Mouse (Mus musculus): Measurements from ENCODE around the gene Fndc3c1. TPM values are rescaled to one million over a fixed set of nuclear protein-coding genes. Genes with fewer than 3 reads are reported as not detected.
"Not testable (repeated sequence)": the region's sequence is repeated elsewhere in the genome, so short reads cannot be mapped to it uniquely, and the experiment has no call there.

Gene Fndc3c1
- polyA plus RNA-seq (2012; rRNA removed), result not detected in 2 replicates

DNA sequence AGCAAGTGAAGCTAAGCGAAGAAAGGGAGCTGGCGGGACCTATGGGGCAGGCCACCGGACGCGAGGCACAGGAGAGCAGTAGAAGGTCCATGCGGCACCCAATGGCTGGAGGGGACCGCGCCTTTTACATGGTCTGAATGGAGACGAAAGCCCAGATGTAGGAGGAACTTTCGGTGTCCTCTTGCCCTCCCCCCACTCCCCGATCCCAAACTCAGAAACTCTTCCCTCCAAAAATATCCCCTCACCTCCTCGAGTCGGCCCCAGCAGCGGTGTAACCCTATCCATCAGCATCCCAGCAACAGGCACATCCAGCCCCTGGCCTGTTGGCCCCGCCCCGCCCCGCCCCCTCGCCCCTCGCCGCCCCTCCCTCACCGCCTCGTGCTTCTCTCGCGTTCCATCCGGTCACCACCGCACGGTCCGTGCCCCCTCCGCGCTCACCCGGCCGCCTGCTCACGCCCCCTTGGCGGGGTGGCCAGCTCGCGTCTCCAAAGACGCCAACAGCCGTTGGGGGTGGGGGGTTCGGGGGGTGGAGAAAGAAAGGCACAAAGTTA lies at the start of gene Fndc3c1:
Fndc3c1 (minus strand) TSS at position 301 of the 551 bp plus-strand sequence.
- TF ChIP-seq CTCF (IDR thresholded peaks at IDR 0.05; ENCODE audit: extremely low read depth, insufficient read depth, insufficient read length, insufficient replicate concordance) (no peak), POLR2A (IDR thresholded peaks at IDR 0.05; ENCODE audit: low read depth, low read length) (no peak)
- Histone ChIP-seq H3K36me3 (ENCODE audit: control insufficient read depth, insufficient read depth, low read length) (no peaks in the 10 kb centered on the region), H3K4me1 (ENCODE audit: control insufficient read depth, insufficient read depth, insufficient read length) (no peaks in the 10 kb centered on the region; the same call in 1 of the 2 replicates), H3K4me3 (ENCODE audit: extremely low read depth, insufficient read depth, insufficient read length) (peak within 1 kb of the TSS; percentile 14; the same call in 1 of the 2 replicates), H3K27ac (ENCODE audit: insufficient read depth, low read length) (no peak within 1 kb of the TSS), H3K27me3 (ENCODE audit: control insufficient read depth, insufficient read depth, low read length) (peaks cover 2% of the 10 kb centered on the region; the same call in 1 of the 2 replicates)
- DNase-seq (ENCODE audit: low read depth in 1 of 2, low spot score in 2 of 2), result no peak
- WGBS, result 26% methylated on average over 38 of the region's 39 CpGs

- H3K27me3 ChIP-seq (ENCODE audit: control insufficient read depth, insufficient read depth, low read length), result peaks cover 2% of the 10 kb centered on the region; the same call in 1 of the 2 replicates
- no peak overlapping the region for H3K4me3 ChIP-seq (ENCODE audit: extremely low read depth, insufficient read depth, insufficient read length)
- no peak for DNase-seq (ENCODE audit: low read depth in 1 of 2, low spot score in 2 of 2)
- 36% methylated on average over 10 of the region's 10 CpGs for WGBS
- no peaks in the 10 kb centered on the region for H3K36me3 ChIP-seq (ENCODE audit: control insufficient read depth, insufficient read depth, low read length)
- TF ChIP-seq CTCF (IDR thresholded peaks at IDR 0.05; ENCODE audit: extremely low read depth, insufficient read depth, insufficient read length, insufficient replicate concordance) (no peak), POLR2A (IDR thresholded peaks at IDR 0.05; ENCODE audit: low read depth, low read length) (no peak)
- H3K27ac ChIP-seq (ENCODE audit: insufficient read depth, low read length), result no peak overlapping the region
- H3K4me1 ChIP-seq (ENCODE audit: control insufficient read depth, insufficient read depth, insufficient read length), result no peaks in the 10 kb centered on the region; the same call in 1 of the 2 replicates
Observed at GRCm38 (mm10) chrX:106486451-106486850, 1.2 kb upstream of the Fndc3c1 start.

DNA sequence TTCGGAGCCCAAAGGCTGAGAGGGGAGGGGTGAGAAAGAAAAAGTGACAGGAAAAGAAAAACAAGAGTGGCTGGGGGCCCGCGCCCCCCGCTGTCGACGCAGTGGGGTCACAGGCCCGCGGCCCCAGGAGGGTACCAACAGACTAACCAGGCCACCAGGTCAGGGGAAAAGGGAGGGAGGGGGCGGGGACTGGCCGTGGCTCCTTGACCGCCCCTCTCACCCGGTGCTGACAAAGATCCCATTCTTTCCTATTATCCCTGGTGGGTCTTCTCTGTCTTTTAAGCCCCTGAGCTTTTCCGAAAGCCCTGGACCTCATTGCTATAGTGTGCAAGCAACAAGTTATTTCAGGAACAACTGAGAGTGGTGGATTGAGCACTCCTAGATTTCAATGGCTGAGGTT lies 470 bp upstream of the Fndc3c1 start:
- TF ChIP-seq POLR2A (IDR thresholded peaks at IDR 0.05; ENCODE audit: low read depth, low read length) (no peak), CTCF (IDR thresholded peaks at IDR 0.05; ENCODE audit: extremely low read depth, insufficient read depth, insufficient read length, insufficient replicate concordance) (no peak)
- 26% methylated on average over 13 of the region's 13 CpGs for WGBS
- H3K36me3 ChIP-seq (ENCODE audit: control insufficient read depth, insufficient read depth, low read length), result no peaks in the 10 kb centered on the region
- DNase-seq (ENCODE audit: low read depth in 1 of 2, low spot score in 2 of 2), result no peak
- H3K27me3 ChIP-seq (ENCODE audit: control insufficient read depth, insufficient read depth, low read length), result peaks cover 2% of the 10 kb centered on the region; the same call in 1 of the 2 replicates
- H3K4me1 ChIP-seq (ENCODE audit: control insufficient read depth, insufficient read depth, insufficient read length), result no peaks in the 10 kb centered on the region; the same call in 1 of the 2 replicates
- H3K4me3 ChIP-seq (ENCODE audit: extremely low read depth, insufficient read depth, insufficient read length), result no peak overlapping the region
- no peak overlapping the region for H3K27ac ChIP-seq (ENCODE audit: insufficient read depth, low read length)

DNA sequence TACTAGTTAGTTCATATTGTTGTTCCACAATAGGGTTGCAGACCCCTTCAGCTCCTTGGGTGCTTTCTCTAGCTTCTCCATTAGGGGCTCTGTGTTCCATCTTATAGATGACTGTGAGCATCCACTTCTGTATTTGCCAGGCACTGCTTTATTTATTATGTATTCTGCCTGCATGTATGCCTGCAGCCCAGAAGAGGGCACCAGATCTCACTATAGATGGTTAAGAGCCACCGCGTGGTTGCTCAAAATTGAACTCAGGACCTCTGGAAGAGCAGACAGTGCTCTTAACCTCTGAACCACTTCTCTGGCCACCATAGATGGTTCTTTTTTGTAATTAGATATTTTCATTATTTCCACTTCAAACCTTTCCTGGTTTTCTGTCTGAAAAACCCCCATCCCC lies 5.3 kb downstream of the Fndc3c1 start:
- H3K4me1 ChIP-seq (ENCODE audit: control insufficient read depth, insufficient read depth, insufficient read length); H3K27me3 ChIP-seq (ENCODE audit: control insufficient read depth, insufficient read depth, low read length); DNase-seq (ENCODE audit: low read depth in 1 of 2, low spot score in 2 of 2); H3K4me3 ChIP-seq (ENCODE audit: extremely low read depth, insufficient read depth, insufficient read length); H3K27ac ChIP-seq (ENCODE audit: insufficient read depth, low read length); H3K36me3 ChIP-seq (ENCODE audit: control insufficient read depth, insufficient read depth, low read length): not testable (repeated sequence)
- 51% methylated on average over 2 of the region's 2 CpGs for whole genome bisulfite sequencing

- Histone ChIP-seq H3K27me3 (ENCODE audit: control insufficient read depth, insufficient read depth, low read length) (no peaks in the 10 kb centered on the region), H3K4me3 (ENCODE audit: extremely low read depth, insufficient read depth, insufficient read length) (no peak overlapping the region), H3K27ac (ENCODE audit: insufficient read depth, low read length) (no peak overlapping the region), H3K4me1 (ENCODE audit: control insufficient read depth, insufficient read depth, insufficient read length) (no peaks in the 10 kb centered on the region), H3K36me3 (ENCODE audit: control insufficient read depth, insufficient read depth, low read length) (no peaks in the 10 kb centered on the region)
- no peak for DNase-seq (ENCODE audit: low read depth in 1 of 2, low spot score in 2 of 2)
- TF ChIP-seq POLR2A (IDR thresholded peaks at IDR 0.05; ENCODE audit: low read depth, low read length) (no peak), CTCF (IDR thresholded peaks at IDR 0.05; ENCODE audit: extremely low read depth, insufficient read depth, insufficient read length, insufficient replicate concordance) (no peak)
Observed at GRCm38 (mm10) chrX:106385304-106385703, 99.9 kb downstream of the Fndc3c1 start.

DNA sequence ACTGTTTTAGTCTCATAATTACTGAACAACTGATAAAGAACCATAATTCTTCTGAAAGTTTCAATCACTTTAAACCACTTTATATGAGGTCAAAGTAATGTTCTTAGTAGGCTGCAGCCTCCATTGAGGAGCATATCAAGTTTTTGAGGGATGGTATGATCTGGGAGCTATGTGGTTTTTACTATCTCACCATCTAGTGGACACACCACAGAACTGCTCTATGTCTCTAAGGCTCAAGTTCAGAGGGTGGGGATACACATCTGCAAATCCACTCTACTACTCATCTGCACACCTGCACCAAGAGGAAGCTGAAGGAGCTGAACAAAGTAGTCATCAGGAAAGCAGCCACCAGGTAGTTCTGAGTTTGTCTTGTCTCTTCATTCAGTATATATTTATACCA lies 104.6 kb downstream of the Fndc3c1 start:
- no peak for TF ChIP-seq CTCF (IDR thresholded peaks at IDR 0.05; ENCODE audit: extremely low read depth, insufficient read depth, insufficient read length, insufficient replicate concordance)
- TF ChIP-seq POLR2A (IDR thresholded peaks at IDR 0.05; ENCODE audit: low read depth, low read length), result no peak
- no peaks in the 10 kb centered on the region for H3K4me1 ChIP-seq (ENCODE audit: control insufficient read depth, insufficient read depth, insufficient read length)
- H3K36me3 ChIP-seq (ENCODE audit: control insufficient read depth, insufficient read depth, low read length), result no peaks in the 10 kb centered on the region
- no peak overlapping the region for H3K4me3 ChIP-seq (ENCODE audit: extremely low read depth, insufficient read depth, insufficient read length)
- DNase-seq (ENCODE audit: low read depth in 1 of 2, low spot score in 2 of 2), result no peak
- no peaks in the 10 kb centered on the region for H3K27me3 ChIP-seq (ENCODE audit: control insufficient read depth, insufficient read depth, low read length)
- H3K27ac ChIP-seq (ENCODE audit: insufficient read depth, low read length), result no peak overlapping the region

Other genes with a start within 250 kb of the Fndc3c1 start
- not detected in 2 replicates for gene Fnd3c2, start 230.0 kb downstream of the Fndc3c1 start, polyA plus RNA-seq (2012; rRNA removed)
- 0.05 TPM in 1 of 2 replicates, not detected in the other for gene Gm5127, start 97.8 kb upstream of the Fndc3c1 start, polyA plus RNA-seq (2012; rRNA removed)
- gene Cysltr1, start 118.3 kb upstream of the Fndc3c1 start, polyA plus RNA-seq (2012; rRNA removed), result 0.27 and 0.39 TPM in 2 replicates

All from spleen, adult 2 months (tissue).